Mouse (Mus musculus) heart, postnatal 0 days (tissue): ENCODE measurements around the gene Afg1l. TPM values are rescaled to one million over a fixed set of nuclear protein-coding genes. Genes with fewer than 3 reads are reported as not detected.

Experiments used
- ATAC-seq: fragments of 200-750 bp; cut with Nextera tagmentation; 2 replicates; pipeline ENCODE4 v1.8.0; 2017; ENCODE audit warnings: low read depth, moderate number of reproducible peaks, moderate library complexity; ENCODE audit not compliant: insufficient read depth
- DNase-seq: peaks from one replicate; pipeline ENCODE4 v3.0.0-alpha.2; 2016; ENCODE audit warnings: low spot score
- H3K27ac ChIP-seq: fragments of 300-500 bp; sonication (generic); 2 replicates; pipeline ENCODE4 v1.5.1; 2014; ENCODE audit warnings: low read depth, mild to moderate bottlenecking
- H3K27me3 ChIP-seq: fragments of 300-500 bp; sonication (generic); 2 replicates; pipeline ENCODE4 v1.6.1; 2014; ENCODE audit warnings: low read length, mixed read lengths; ENCODE audit not compliant: control insufficient read depth, insufficient read depth
- H3K36me3 ChIP-seq: fragments of 300-500 bp; sonication (generic); replicated peaks from 2 replicates; pipeline ENCODE4 v1.6.1; 2014; ENCODE audit warnings: low read length, mixed read lengths; ENCODE audit not compliant: control insufficient read depth, insufficient read depth
- H3K4me1 ChIP-seq: fragments of 300-500 bp; sonication (generic); 2 replicates; pipeline ENCODE4 v1.6.1; 2014; ENCODE audit warnings: antibody characterized with exemption; ENCODE audit not compliant: control insufficient read depth, insufficient read depth
- H3K4me2 ChIP-seq: fragments of 300-500 bp; sonication (generic); 2 replicates; pipeline ENCODE4 v1.6.1; 2014; ENCODE audit warnings: low read depth, mild to moderate bottlenecking, low read length, moderate library complexity
- H3K4me3 ChIP-seq: fragments of 300-500 bp; sonication (generic); 2 replicates; pipeline ENCODE4 v1.5.1; 2014; ENCODE audit warnings: low read depth, low read length
- H3K9ac ChIP-seq: fragments of 300-500 bp; sonication (generic); replicated peaks from 2 replicates; pipeline ENCODE4 v1.6.1; 2014; ENCODE audit warnings: low read depth, low read length, mixed read lengths
- H3K9me3 ChIP-seq: fragments of 300-500 bp; sonication (generic); replicated peaks from 2 replicates; pipeline ENCODE4 v1.6.1; 2016; ENCODE audit warnings: low read length; ENCODE audit not compliant: control insufficient read depth
- CTCF ChIP-seq: IDR thresholded peaks from 2 replicates; pipeline ENCODE4 v1.5.1; 2016; ENCODE audit warnings: antibody characterized with exemption, control low read depth, low read depth
- EP300 ChIP-seq: IDR thresholded peaks from 2 replicates; pipeline ENCODE4 v1.6.1; 2016; ENCODE audit warnings: antibody characterized with exemption, low read depth
- WGBS: fragments of 180-500 bp; shearing (Covaris S2); extraction: QIAGEN DNeasy Blood & Tissue Kit; methylation state at CpG from one replicate; pipeline ENCODE4 v1.1.7; 2014; 5-methylcytosine and 5-hydroxymethylcytosine counted together
- polyA plus RNA-seq: library from polyadenylated mRNA; unstranded; fragments of >200 nt; fragmentation: Nextera tagmentation; extraction: Ambion mirVana; gene quantifications from 2 replicates; pipeline ENCODE4 v1.2.1, GENCODE M21; 2015
- total RNA-seq: library from RNA; depleted of rRNA; stranded (reverse); fragments of >200 nt; gene quantifications from 2 replicates; pipeline ENCODE4 v1.2.3, GENCODE M21; 2014; ENCODE audit warnings: low replicate concordance

Afg1l gene
- total and polyA plus RNA-seq, 2 experiments from 2014 or later, result 21.8 to 24.7 TPM

GRCm38 (mm10) chr10:42270277-42271083, 207.9 kb downstream of the Afg1l start:
- Histone ChIP-seq H3K4me1 (peaks cover 17% of the 10 kb centered on the region), H3K27me3 (no peaks in the 10 kb centered on the region), H3K27ac (no peak overlapping the region; the same call in 1 of the 2 replicates), H3K9ac (no peak overlapping the region), H3K4me3 (no peak overlapping the region), H3K36me3 (peaks cover 32% of the 10 kb centered on the region), H3K4me2 (peak overlapping the region; percentile 7; the same call in 1 of the 2 replicates), H3K9me3 (no peaks in the 10 kb centered on the region)
- WGBS, result 44% methylated on average over 10 of the region's 10 CpGs
- DNase-seq (no peak), ATAC-seq (no peak)
- no peak for TF ChIP-seq EP300
- no peak for TF ChIP-seq CTCF

GRCm38 (mm10) chr10:42269281-42270025, 208.9 kb downstream of the Afg1l start:
- no peak overlapping the region for H3K4me3 ChIP-seq
- no peaks in the 10 kb centered on the region for H3K27me3 ChIP-seq
- peak overlapping the region; percentile 32; the same call in 1 of the 2 replicates for H3K27ac ChIP-seq
- no peaks in the 10 kb centered on the region for H3K9me3 ChIP-seq
- TF ChIP-seq EP300 (no peak), CTCF (no peak)
- peaks cover 42% of the 10 kb centered on the region for H3K36me3 ChIP-seq
- 67% methylated on average over 15 of the region's 15 CpGs for WGBS
- no peak overlapping the region for H3K9ac ChIP-seq
- peak overlapping the region; percentile 4; the same call in 1 of the 2 replicates for H3K4me2 ChIP-seq
- peaks cover 12% of the 10 kb centered on the region for H3K4me1 ChIP-seq
- no peak for ATAC-seq
- DNase-seq, result no peak

GRCm38 (mm10) chr10:42267811-42268545, 210.4 kb downstream of the Afg1l start:
- DNase-seq (no peak), ATAC-seq (no peak)
- Histone ChIP-seq H3K27me3 (no peaks in the 10 kb centered on the region), H3K27ac (no peak overlapping the region), H3K4me3 (no peak overlapping the region), H3K36me3 (peaks cover 45% of the 10 kb centered on the region), H3K4me1 (no peaks in the 10 kb centered on the region; the same call in none of the 2 replicates), H3K4me2 (no peak overlapping the region), H3K9ac (no peak overlapping the region), H3K9me3 (no peaks in the 10 kb centered on the region)
- 69% methylated on average over 5 of the region's 5 CpGs for WGBS
- TF ChIP-seq CTCF, result peak; percentile 12; the same call in 1 of the 2 replicates
- TF ChIP-seq EP300, result no peak

GRCm38 (mm10) chr10:42265021-42265689, 213.2 kb downstream of the Afg1l start:
- Histone ChIP-seq H3K4me2 (no peak overlapping the region), H3K36me3 (peaks cover 45% of the 10 kb centered on the region), H3K4me1 (peaks cover 17% of the 10 kb centered on the region), H3K27ac (no peak overlapping the region), H3K9ac (no peak overlapping the region), H3K9me3 (no peaks in the 10 kb centered on the region), H3K27me3 (no peaks in the 10 kb centered on the region), H3K4me3 (no peak overlapping the region)
- TF ChIP-seq EP300, result no peak
- TF ChIP-seq CTCF, result no peak
- ATAC-seq, result no peak
- WGBS, result 71% methylated on average over 11 of the region's 11 CpGs
- peak; percentile 1 for DNase-seq

GRCm38 (mm10) chr10:42264195-42264594, 214.2 kb downstream of the Afg1l start:
- Histone ChIP-seq H3K27ac (no peak overlapping the region), H3K9ac (no peak overlapping the region), H3K4me3 (no peak overlapping the region), H3K4me2 (no peak overlapping the region), H3K4me1 (peaks cover 17% of the 10 kb centered on the region), H3K27me3 (no peaks in the 10 kb centered on the region), H3K36me3 (peaks cover 36% of the 10 kb centered on the region), H3K9me3 (no peaks in the 10 kb centered on the region)
- DNase-seq, result no peak
- ATAC-seq, result no peak
- TF ChIP-seq EP300 (no peak), CTCF (no peak)
- 79% methylated on average over 5 of the region's 5 CpGs for WGBS
